Mouse (Mus musculus) MEL (cell line): ENCODE results near the gene Arcn1. TPM values are rescaled to one million over a fixed set of nuclear protein-coding genes. Genes with fewer than 3 reads are reported as not detected.

ENCODE experiments used
- DNase-seq: peaks from one replicate; pipeline ENCODE4 v3.0.0; 2011; ENCODE audit warnings: low read depth, low spot score
- H3K27ac ChIP-seq: 2 replicates; pipeline ENCODE4 v1.5.1; 2012; ENCODE audit warnings: low read depth, mild to moderate bottlenecking, control low read depth, low read length, moderate library complexity; ENCODE audit not compliant: control insufficient read depth
- H3K27me3 ChIP-seq, 2 experiments: fragments of 150-350 bp in 1 of 2; sonication (generic) in 1 of 2; 2 replicates each; pipeline ENCODE4 v1.6.1; 2012; ENCODE audit warnings: low read length in 2 of 2, mild to moderate bottlenecking in 2 of 2, improper control_type of control experiment in 1 of 2, moderate library complexity in 1 of 2; ENCODE audit not compliant: insufficient read depth in 2 of 2, control insufficient read depth in 1 of 2
- H3K36me3 ChIP-seq, 2 experiments: 2 replicates each; pipeline ENCODE4 v1.6.1; 2012 to 2014; ENCODE audit warnings: low read length in 2 of 2, improper control_type of control experiment in 1 of 2, inconsistent platforms in 1 of 2, mild to moderate bottlenecking in 1 of 2; ENCODE audit not compliant: insufficient read depth in 2 of 2, control insufficient read depth in 1 of 2
- H3K4me1 ChIP-seq, 2 experiments: fragments of 150-350 bp in 1 of 2; sonication (generic) in 1 of 2; 2 replicates each; pipeline ENCODE4 v1.6.1; 2012; ENCODE audit warnings: low read length in 2 of 2, improper control_type of control experiment in 1 of 2, mild to moderate bottlenecking in 1 of 2; ENCODE audit not compliant: insufficient read depth in 2 of 2, control insufficient read depth in 1 of 2
- H3K4me3 ChIP-seq, 2 experiments: fragments of 150-350 bp in 1 of 2; sonication (generic) in 1 of 2; 2 replicates each; pipeline ENCODE4 v1.5.1; 2012; ENCODE audit warnings: low read depth in 2 of 2, low read length in 2 of 2, mild to moderate bottlenecking in 2 of 2, moderate library complexity in 2 of 2, control low read depth in 1 of 2, improper control_type of control experiment in 1 of 2; ENCODE audit not compliant: control insufficient read depth in 1 of 2, insufficient read depth in 1 of 2
- H3K79me2 ChIP-seq: 2 replicates; pipeline ENCODE4 v1.6.1; 2012; ENCODE audit warnings: mild to moderate bottlenecking, low read length, moderate library complexity; ENCODE audit not compliant: control insufficient read depth, poor library complexity, insufficient read depth
- H3K9ac ChIP-seq: 2 replicates; pipeline ENCODE4 v1.6.1; 2012; ENCODE audit warnings: low read depth, mild to moderate bottlenecking, control low read depth, low read length, moderate library complexity; ENCODE audit not compliant: control insufficient read depth, poor library complexity, severe bottlenecking
- H3K9me3 ChIP-seq: fragments of 150-350 bp; sonication (generic); replicated peaks from 2 replicates; pipeline ENCODE4 v1.6.1; 2012; ENCODE audit warnings: mild to moderate bottlenecking, low read length, improper control_type of control experiment, moderate library complexity; ENCODE audit not compliant: insufficient read depth
- BHLHE40 ChIP-seq: IDR thresholded peaks from 2 replicates; pipeline ENCODE4 v1.6.1; 2012; ENCODE audit warnings: low read depth, mild to moderate bottlenecking, inconsistent platforms, low read length, improper control_type of control experiment, borderline replicate concordance
- CHD1 ChIP-seq: IDR thresholded peaks from 2 replicates; pipeline ENCODE4 v1.6.1; 2012; ENCODE audit warnings: low read depth, mild to moderate bottlenecking, inconsistent platforms, low read length, improper control_type of control experiment
- CTCF ChIP-seq, 3 experiments: IDR thresholded peaks in 2 of 3; conservative IDR thresholded peaks in 1 of 3; 2 replicates each; pipeline ENCODE4 v1.5.1; 2011 to 2012; ENCODE audit warnings: low read length in 3 of 3, low read depth in 2 of 3, mild to moderate bottlenecking in 2 of 3, improper control_type of control experiment in 1 of 3, inconsistent platforms in 1 of 3, mixed read lengths in 1 of 3, moderate library complexity in 1 of 3; ENCODE audit not compliant: control insufficient read depth in 1 of 3, insufficient read depth in 1 of 3, poor library complexity in 1 of 3, severe bottlenecking in 1 of 3
- EP300 ChIP-seq, 2 experiments: IDR thresholded peaks; 2 replicates each; pipeline ENCODE4 v1.6.1; 2011; ENCODE audit warnings: improper control_type of control experiment in 2 of 2, low read length in 2 of 2, low read depth in 1 of 2, mild to moderate bottlenecking in 1 of 2
- ETS1 ChIP-seq: IDR thresholded peaks from 2 replicates; pipeline ENCODE4 v1.6.1; 2012; ENCODE audit warnings: low read depth, mild to moderate bottlenecking, inconsistent platforms, low read length, improper control_type of control experiment, moderate library complexity
- GABPA ChIP-seq: IDR thresholded peaks from 2 replicates; pipeline ENCODE4 v1.6.1; 2012; ENCODE audit warnings: low read depth, mild to moderate bottlenecking, inconsistent platforms, low read length, improper control_type of control experiment, moderate library complexity
- GATA1 ChIP-seq: IDR thresholded peaks from 2 replicates; pipeline ENCODE4 v1.6.1; 2011; ENCODE audit warnings: low read depth, low read length, improper control_type of control experiment
- JUND ChIP-seq: IDR thresholded peaks from 2 replicates; pipeline ENCODE4 v1.6.1; 2011; ENCODE audit warnings: low read depth, mild to moderate bottlenecking, improper control_type of control experiment, low read length
- MXI1 ChIP-seq: IDR thresholded peaks from 2 replicates; pipeline ENCODE4 v1.6.1; 2011; ENCODE audit warnings: mild to moderate bottlenecking, low read depth, low read length, improper control_type of control experiment
- MYB ChIP-seq: IDR thresholded peaks from 2 replicates; pipeline ENCODE4 v1.6.1; 2011; ENCODE audit warnings: mild to moderate bottlenecking, low read depth, low read length, improper control_type of control experiment
- MYC ChIP-seq: IDR thresholded peaks from 2 replicates; pipeline ENCODE4 v1.6.1; 2011; ENCODE audit warnings: low read depth, mild to moderate bottlenecking, low read length, improper control_type of control experiment, moderate library complexity
- NRF1 ChIP-seq: IDR thresholded peaks from 2 replicates; pipeline ENCODE4 v1.6.1; 2014; ENCODE audit warnings: low read depth, mild to moderate bottlenecking, inconsistent platforms, low read length, improper control_type of control experiment, moderate library complexity; ENCODE audit not compliant: poor library complexity, insufficient read depth, severe bottlenecking
- POLR2AphosphoS2 ChIP-seq: IDR thresholded peaks from 2 replicates; pipeline ENCODE4 v1.6.1; 2011; ENCODE audit warnings: low read length, improper control_type of control experiment
- RAD21 ChIP-seq: IDR thresholded peaks from 2 replicates; pipeline ENCODE4 v1.6.1; 2011; ENCODE audit warnings: mild to moderate bottlenecking, low read depth, low read length, improper control_type of control experiment
- RCOR1 ChIP-seq: IDR thresholded peaks from 2 replicates; pipeline ENCODE4 v1.6.1; 2012; ENCODE audit warnings: low read depth, mild to moderate bottlenecking, inconsistent platforms, low read length, improper control_type of control experiment
- SIN3A ChIP-seq: IDR thresholded peaks from 2 replicates; pipeline ENCODE4 v1.6.1; 2012; ENCODE audit warnings: low read length, improper control_type of control experiment, inconsistent platforms
- TAL1 ChIP-seq: IDR thresholded peaks from 2 replicates; pipeline ENCODE4 v1.6.1; 2012; ENCODE audit warnings: mild to moderate bottlenecking, inconsistent platforms, low read length, moderate library complexity, mixed read lengths
- UBTF ChIP-seq: IDR thresholded peaks from 2 replicates; pipeline ENCODE4 v1.6.1; 2012; ENCODE audit warnings: low read depth, mild to moderate bottlenecking, inconsistent platforms, low read length, improper control_type of control experiment, moderate library complexity, borderline replicate concordance; ENCODE audit not compliant: insufficient read depth
- USF1 ChIP-seq: IDR thresholded peaks from 2 replicates; pipeline ENCODE4 v1.6.1; 2014; ENCODE audit warnings: low read depth, mild to moderate bottlenecking, inconsistent platforms, low read length, improper control_type of control experiment, moderate library complexity
- ZKSCAN1 ChIP-seq: IDR thresholded peaks from 2 replicates; pipeline ENCODE4 v1.6.1; 2012; ENCODE audit warnings: low read depth, mild to moderate bottlenecking, inconsistent platforms, low read length, improper control_type of control experiment, moderate library complexity
- ZMIZ1 ChIP-seq: IDR thresholded peaks from 2 replicates; pipeline ENCODE4 v1.6.1; 2012; ENCODE audit warnings: low read depth, mild to moderate bottlenecking, inconsistent platforms, low read length, improper control_type of control experiment, moderate library complexity
- polyA plus RNA-seq, 2 experiments: library from polyadenylated mRNA; stranded (reverse) in 1 of 2; unstranded in 1 of 2; fragments of >175 nt in 1 of 2; fragments of >200 nt in 1 of 2; gene quantifications; 2 replicates each; pipeline versions ENCODE4 v1.2.1 to v1.2.4; 2012; ENCODE audit warnings: low replicate concordance in 2 of 2, low read depth in 1 of 2; ENCODE audit not compliant: insufficient read length in 2 of 2, insufficient read depth in 1 of 2, missing spikeins in 1 of 2
- total RNA-seq: library from RNA; depleted of rRNA; stranded (reverse); fragments of 300-350 nt; gene quantifications from 2 replicates; pipeline ENCODE4 v1.2.3, GENCODE M21; 2012

The Arcn1 gene
- total and polyA plus RNA-seq, 3 experiments, result 118 to 273 (median 145) TPM

DNA sequence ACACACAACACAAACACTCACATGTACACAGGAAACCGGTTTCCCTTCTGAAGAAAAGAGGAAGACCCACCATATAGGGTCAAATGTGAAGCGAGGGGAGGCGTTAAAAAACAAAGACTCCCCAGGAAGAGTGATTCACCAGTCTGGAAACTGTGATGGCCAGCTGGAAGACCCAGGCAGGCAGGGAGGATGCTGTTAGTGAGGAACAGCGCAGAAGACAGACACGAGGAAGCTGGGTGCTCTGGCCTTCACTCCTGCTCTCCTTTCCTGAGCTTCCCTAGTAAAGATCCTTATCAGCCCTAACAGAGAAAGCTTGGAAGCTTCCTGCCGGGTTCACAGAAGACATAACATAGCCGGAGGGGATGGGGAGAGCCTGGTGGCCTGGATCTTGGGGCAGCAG lies 44.6 kb downstream of the Arcn1 start:
- TF ChIP-seq ETS1, result no peak
- no peak for TF ChIP-seq CHD1
- no peak for TF ChIP-seq UBTF
- no peak for TF ChIP-seq RCOR1
- TF ChIP-seq EP300 (IDR thresholded peaks at IDR 0.05; ENCODE audit: low read depth in 1 of 2, low read length in 2 of 2), result no peak
- TF ChIP-seq SIN3A, result no peak
- TF ChIP-seq ZKSCAN1, result no peak
- TF ChIP-seq GATA1, result no peak
- TF ChIP-seq MYC, result no peak
- no peak for TF ChIP-seq TAL1
- no peak for TF ChIP-seq MXI1
- no peak for TF ChIP-seq GABPA
- no peak for TF ChIP-seq ZMIZ1
- no peak for TF ChIP-seq NRF1
- no peak for TF ChIP-seq CTCF (IDR thresholded peaks at IDR 0.05 in 2 of 3, conservative IDR thresholded peaks at IDR 0.05 in 1 of 3; ENCODE audit: control insufficient read depth in 1 of 3, insufficient read depth in 1 of 3, low read depth in 2 of 3, low read length in 3 of 3, poor library complexity in 1 of 3, severe bottlenecking in 1 of 3)
- no peak for TF ChIP-seq POLR2AphosphoS2
- TF ChIP-seq RAD21, result no peak
- no peak for TF ChIP-seq JUND
- no peak for TF ChIP-seq MYB
- TF ChIP-seq, all 39 proteins: peak for 0
- DNase-seq, result no peak
- H3K79me2 ChIP-seq, result no peaks in the 10 kb centered on the region; the same call in 1 of the 2 replicates
- peaks cover 0 to 17% of the 10 kb centered on the region in 2 experiments; a peak in 2 of 4 replicates for H3K36me3 ChIP-seq
- peaks cover 18 to 34% of the 10 kb centered on the region in 2 experiments; a peak in 3 of 4 replicates for H3K4me1 ChIP-seq
- H3K27ac ChIP-seq, result no peak overlapping the region
- H3K27me3 ChIP-seq, result no peaks in the 10 kb centered on the region
- no peak overlapping the region for H3K9ac ChIP-seq
- no peaks in the 10 kb centered on the region for H3K9me3 ChIP-seq
- no peak overlapping the region for H3K4me3 ChIP-seq

GRCm38 (mm10) chr9:44722575-44722974 lies 45.1 kb downstream of the Arcn1 start:
- no peak for DNase-seq
- H3K27ac ChIP-seq, result no peak overlapping the region
- no peaks in the 10 kb centered on the region for H3K9me3 ChIP-seq
- H3K4me1 ChIP-seq, result peaks cover 22 to 39% of the 10 kb centered on the region in 2 experiments; a peak in 3 of 4 replicates
- H3K36me3 ChIP-seq, result peaks cover 0 to 21% of the 10 kb centered on the region in 2 experiments; a peak in 2 of 4 replicates
- no peak overlapping the region for H3K4me3 ChIP-seq
- TF ChIP-seq BHLHE40, result no peak
- no peak for TF ChIP-seq USF1
- TF ChIP-seq ETS1, result no peak
- no peak overlapping the region for H3K9ac ChIP-seq
- H3K27me3 ChIP-seq, result no peaks in the 10 kb centered on the region
- no peaks in the 10 kb centered on the region; the same call in 1 of the 2 replicates for H3K79me2 ChIP-seq
